20 mouse cellular contexts compared by ENCODE assay signal in genomic region chr13:34274417-34274816, GRCm38 (mm10).
DNase-seq lines count a peak whose midpoint lies in the region; ATAC-seq lines count a peak whose summit lies in the region.
"Had no signal": no experiment of that assay in that cellular context is flagged by ENCODE, and none has a peak within 500 bp of the region (broad histone marks: within the 10 kb centered on the region; RNA-seq: fewer than 3 reads in every experiment).

No protein-coding gene starts in this region.

- H3K27ac ChIP-seq in liver, embryonic 15.5 days (replicated peaks), result peak overlapping the region; percentile 73
- H3K27ac ChIP-seq: embryonic facial prominence, embryonic 10.5 days; gastrocnemius, adult 2 months; lung, embryonic 15.5 days; stomach, postnatal 0 days had no signal

- no peaks in the 10 kb centered on the region for H3K9me3 ChIP-seq in liver, embryonic 15.5 days (replicated peaks)
- H3K9me3 ChIP-seq: embryonic facial prominence, embryonic 10.5 days; lung, embryonic 15.5 days had no signal

- peak overlapping the region; percentile 25 for H3K4me2 ChIP-seq in liver, embryonic 15.5 days
- H3K4me2 ChIP-seq: lung, embryonic 15.5 days had no signal

- peak; percentile 18 for DNase-seq in cerebellum, adult 11-12 months
- DNase-seq in cerebellum, adult 11 months, result no peak
- DNase-seq in layer of hippocampus, adult 11-12 months (ENCODE audit: low spot score), result peak; percentile 37
- no peak for DNase-seq in layer of hippocampus, adult 9-10 months (ENCODE audit: low spot score)
- peak; percentile 48 for DNase-seq in 416B (ENCODE audit: low read depth)
- DNase-seq in urinary bladder, postnatal 36 days (ENCODE audit: low spot score in 2 of 2), result no peak
- no peak for DNase-seq in c-Kit-positive CD71-positive TER-119-positive erythroid progenitor cells, embryonic 14.5 days (ENCODE audit: low spot score)
- DNase-seq: adrenal gland, postnatal 10 days; cerebellum, postnatal 36 days; gastrocnemius, adult 2 months; heart, postnatal 4 days; kidney, adult 8-10 months; kidney, postnatal 36 days; thymus, postnatal 14 days had no signal

- H3K4me1 ChIP-seq in liver, embryonic 15.5 days (replicated peaks), result peaks cover 90% of the 10 kb centered on the region

- H3K9ac ChIP-seq in liver, embryonic 15.5 days, result no peak overlapping the region
- H3K9ac ChIP-seq: lung, embryonic 15.5 days had no signal

- H3K27me3 ChIP-seq in liver, embryonic 15.5 days, result no peaks in the 10 kb centered on the region
- H3K27me3 ChIP-seq: lung, embryonic 15.5 days had no signal

- ATAC-seq in liver, embryonic 15.5 days (ENCODE audit: insufficient read depth), result no peak
- ATAC-seq: forebrain, embryonic 14.5 days; midbrain, embryonic 16.5 days had no signal

- H3K36me3 ChIP-seq in liver, embryonic 15.5 days (replicated peaks), result peaks cover 58% of the 10 kb centered on the region
- H3K36me3 ChIP-seq: lung, embryonic 15.5 days had no signal

- no peak overlapping the region for H3K4me3 ChIP-seq in liver, embryonic 15.5 days (replicated peaks)
- H3K4me3 ChIP-seq: embryonic facial prominence, embryonic 10.5 days; gastrocnemius, adult 2 months; lung, embryonic 15.5 days had no signal

- 96% methylated on average over 2 of the region's 2 CpGs for WGBS in liver, embryonic 15.5 days (ENCODE audit: insufficient replicate concordance)

Comparison
In these comparisons a context has a peak if more than half of its experiments do, and no peak if none do; other contexts are left out.
1. DNase-seq: peak in cerebellum, adult 11-12 months (single experiment), layer of hippocampus, adult 11-12 months (single experiment) and 416B (single experiment); none in cerebellum, adult 11 months (single experiment), layer of hippocampus, adult 9-10 months (single experiment), urinary bladder, postnatal 36 days (0 of 2) and c-Kit-positive CD71-positive TER-119-positive erythroid progenitor cells, embryonic 14.5 days (single experiment).